Mouse (Mus musculus): Measurements from ENCODE around the gene Angptl2.

Angptl2 gene

GRCm38 (mm10) chr2:33268384-33269131 lies 52.7 kb downstream of the Angptl2 start:
- intact Hi-C loops (cut with DNase I), result no loop called here

GRCm38 (mm10) chr2:33269132-33269493 lies 53.2 kb downstream of the Angptl2 start:
- intact Hi-C loops (cut with DNase I), result no loop called here

- intact Hi-C loops (cut with DNase I), result no loop called here
Observed at GRCm38 (mm10) chr2:33270569-33270968, 54.7 kb downstream of the Angptl2 start.

DNA sequence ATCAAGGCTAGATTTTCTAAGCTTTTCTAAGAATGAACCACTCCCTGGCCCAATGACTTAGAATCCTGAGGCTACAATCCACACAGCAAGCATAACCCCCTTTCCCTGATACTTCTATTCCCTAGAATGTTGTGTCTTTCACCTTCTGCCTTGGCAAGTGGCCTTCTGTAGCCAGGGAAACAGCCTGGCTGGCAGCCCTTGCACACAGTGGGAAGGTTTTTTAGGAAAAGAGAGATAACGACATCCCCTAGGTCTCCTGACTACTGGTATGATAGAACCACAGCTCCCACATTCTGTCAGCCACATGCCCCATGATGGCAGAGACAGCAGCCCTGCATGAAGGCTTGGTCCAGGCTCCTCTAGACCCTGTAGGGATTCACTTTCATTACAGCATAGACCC lies 55.6 kb downstream of the Angptl2 start:
- intact Hi-C loops (cut with DNase I), result no loop called here

GRCm38 (mm10) chr2:33272665-33273439 lies 57.0 kb downstream of the Angptl2 start:
- intact Hi-C loops (cut with DNase I), result no loop called here

- intact Hi-C loops (cut with DNase I), result no loop called here
Observed at GRCm38 (mm10) chr2:33274719-33275490, 59.0 kb downstream of the Angptl2 start.

- intact Hi-C loops (cut with DNase I), result no loop called here
Observed at GRCm38 (mm10) chr2:33279758-33280157, 63.9 kb downstream of the Angptl2 start.

DNA sequence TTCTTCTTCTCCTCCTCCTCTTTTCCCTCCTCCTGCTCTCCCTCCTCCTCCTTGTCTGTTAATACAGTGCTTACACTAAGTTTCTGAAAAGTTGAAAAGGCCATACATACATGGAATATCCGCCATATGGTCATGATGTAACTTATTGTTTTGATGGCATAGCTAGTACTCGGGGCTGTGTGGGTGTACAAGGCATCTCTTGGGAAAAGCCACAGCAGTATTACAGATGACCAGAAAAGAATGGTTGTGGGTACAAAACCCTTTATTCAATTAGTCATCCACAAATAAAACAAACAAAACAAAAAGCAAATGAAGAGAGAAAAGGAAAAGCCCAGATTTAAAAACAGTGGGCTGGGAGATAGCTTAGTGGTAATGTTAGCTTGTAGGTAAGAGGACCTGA lies 64.7 kb downstream of the Angptl2 start:
- intact Hi-C loops (cut with DNase I), result no loop called here

DNA sequence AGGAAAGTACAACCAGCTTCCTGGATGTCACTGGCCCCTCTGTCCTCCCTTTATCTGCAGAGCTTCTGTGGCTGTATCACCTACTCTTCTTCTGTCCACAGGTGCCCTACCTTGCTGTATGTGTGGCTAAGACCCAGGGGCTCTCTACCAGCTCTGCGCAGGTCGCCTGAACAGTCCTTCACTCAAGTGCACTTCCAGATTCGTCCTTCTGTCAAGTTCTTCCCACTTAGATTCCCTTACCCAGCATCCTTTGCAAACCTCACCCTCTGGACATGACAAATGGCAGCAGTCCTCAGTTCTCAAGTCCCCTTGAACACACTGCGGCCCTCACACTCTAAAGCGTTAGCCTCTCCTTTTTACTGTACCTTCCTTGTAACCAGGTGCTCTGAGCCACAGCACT lies 65.9 kb downstream of the Angptl2 start:
- intact Hi-C loops (cut with DNase I), result no loop called here

GRCm38 (mm10) chr2:33282877-33283276 lies 67.0 kb downstream of the Angptl2 start:
- intact Hi-C loops (cut with DNase I), result no loop called here

GRCm38 (mm10) chr2:33283674-33284073 lies 67.8 kb downstream of the Angptl2 start:
- intact Hi-C loops (cut with DNase I), result no loop called here

DNA sequence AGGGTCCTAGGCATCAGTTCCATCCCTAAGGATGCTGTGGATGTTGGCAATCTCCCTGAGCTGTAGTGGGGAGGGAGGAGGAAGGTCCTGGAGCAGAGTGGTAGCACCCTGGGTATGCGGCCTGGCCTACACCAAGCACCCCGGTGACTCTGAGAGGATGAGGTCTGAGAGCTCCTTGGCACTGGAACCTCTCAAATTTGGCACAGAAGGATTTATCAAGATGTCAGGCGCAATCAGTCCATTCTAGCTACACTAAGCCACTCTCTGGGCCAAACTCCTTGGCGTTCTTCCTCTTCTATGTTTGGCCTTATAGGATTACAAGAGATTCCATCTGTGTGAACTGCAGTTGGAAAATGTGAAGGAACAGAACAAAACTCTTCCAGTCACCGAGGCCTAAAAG lies 73.0 kb downstream of the Angptl2 start:
- intact Hi-C loops (cut with DNase I), result no loop called here

GRCm38 (mm10) chr2:33290491-33290890 lies 74.6 kb downstream of the Angptl2 start:
- intact Hi-C loops (cut with DNase I), result no loop called here

DNA sequence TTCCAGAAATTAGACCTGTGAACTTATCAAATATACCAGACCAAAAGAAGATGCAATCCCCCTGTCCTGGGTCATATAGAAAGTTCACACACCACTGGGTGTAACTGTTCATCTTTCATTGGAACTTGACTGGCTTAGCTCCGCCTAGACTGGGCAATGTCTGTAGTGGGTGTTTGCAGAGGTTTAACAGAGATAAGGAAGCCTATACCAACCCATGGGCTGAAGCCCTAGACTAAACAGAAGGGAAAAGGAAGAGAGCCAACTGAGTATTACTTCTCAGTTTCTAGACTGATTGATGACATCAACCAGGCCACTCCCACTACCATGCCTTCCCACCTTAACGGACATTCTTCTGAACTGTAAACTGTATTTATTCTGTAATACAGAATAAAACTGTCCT lies 76.2 kb downstream of the Angptl2 start:
- intact Hi-C loops (cut with DNase I), result no loop called here

GRCm38 (mm10) chr2:33295115-33295514 lies 79.2 kb downstream of the Angptl2 start:
- intact Hi-C loops (cut with DNase I), result no loop called here

Measured in adrenal gland (tissue).